Mouse (Mus musculus): ENCODE measurements around the gene Snrpg.
"Not testable (repeated sequence)": the region's sequence is repeated elsewhere in the genome, so short reads cannot be mapped to it uniquely, and the experiment has no call there.

The Snrpg gene

GRCm38 (mm10) chr6:86370764-86371339, at the start of gene Snrpg:
Gene Snrpg, plus strand, starts transcription at chr6:86371304.
- no peak for DNase-seq (ENCODE audit: low read depth, low spot score)

GRCm38 (mm10) chr6:86322031-86322563, 49.0 kb upstream of the Snrpg start:
- DNase-seq (ENCODE audit: low read depth, low spot score), result no peak

GRCm38 (mm10) chr6:86322991-86323390, 48.1 kb upstream of the Snrpg start:
- DNase-seq (ENCODE audit: low read depth, low spot score), result peak; percentile 60

GRCm38 (mm10) chr6:86324400-86324799, 46.7 kb upstream of the Snrpg start:
- no peak for DNase-seq (ENCODE audit: low read depth, low spot score)

- no peak for DNase-seq (ENCODE audit: low read depth, low spot score)
These were observed 45.5 kb upstream of the Snrpg start for GRCm38 (mm10) chr6:86325646-86326045.

- no peak for DNase-seq (ENCODE audit: low read depth, low spot score)
These were observed 44.2 kb upstream of the Snrpg start for GRCm38 (mm10) chr6:86326866-86327265.

GRCm38 (mm10) chr6:86328369-86328768, 42.7 kb upstream of the Snrpg start:
- no peak for DNase-seq (ENCODE audit: low read depth, low spot score)

GRCm38 (mm10) chr6:86329943-86330342, 41.2 kb upstream of the Snrpg start:
- no peak for DNase-seq (ENCODE audit: low read depth, low spot score)

- DNase-seq (ENCODE audit: low read depth, low spot score), result no peak
These were observed 35.8 kb upstream of the Snrpg start for GRCm38 (mm10) chr6:86335121-86335849.

- DNase-seq (ENCODE audit: low read depth, low spot score), result no peak
These were observed 35.2 kb upstream of the Snrpg start for GRCm38 (mm10) chr6:86335860-86336259.

GRCm38 (mm10) chr6:86336340-86336739, 34.8 kb upstream of the Snrpg start:
- DNase-seq (ENCODE audit: low read depth, low spot score), result not testable (repeated sequence)

GRCm38 (mm10) chr6:86343656-86344055, 27.4 kb upstream of the Snrpg start:
- DNase-seq (ENCODE audit: low read depth, low spot score), result no peak

- DNase-seq (ENCODE audit: low read depth, low spot score), result no peak
These were observed 25.0 kb upstream of the Snrpg start for GRCm38 (mm10) chr6:86346063-86346462.

GRCm38 (mm10) chr6:86349257-86349656, 21.8 kb upstream of the Snrpg start:
- no peak for DNase-seq (ENCODE audit: low read depth, low spot score)

GRCm38 (mm10) chr6:86354948-86355347, 16.2 kb upstream of the Snrpg start:
- no peak for DNase-seq (ENCODE audit: low read depth, low spot score)

- no peak for DNase-seq (ENCODE audit: low read depth, low spot score)
These were observed 14.1 kb upstream of the Snrpg start for GRCm38 (mm10) chr6:86356956-86357355.

- DNase-seq (ENCODE audit: low read depth, low spot score), result no peak
These were observed 10.4 kb upstream of the Snrpg start for GRCm38 (mm10) chr6:86360691-86361090.

GRCm38 (mm10) chr6:86361373-86361772, 9.7 kb upstream of the Snrpg start:
- no peak for DNase-seq (ENCODE audit: low read depth, low spot score)

GRCm38 (mm10) chr6:86364442-86365141, 6.5 kb upstream of the Snrpg start:
- no peak for DNase-seq (ENCODE audit: low read depth, low spot score)

- DNase-seq (ENCODE audit: low read depth, low spot score), result peak; percentile 97
These were observed 5.6 kb upstream of the Snrpg start, which contains the start of gene Fam136a for GRCm38 (mm10) chr6:86365371-86366124. Gene Fam136a, plus strand, starts transcription at chr6:86365646.

GRCm38 (mm10) chr6:86366125-86366852, 4.8 kb upstream of the Snrpg start:
- DNase-seq (ENCODE audit: low read depth, low spot score), result no peak
